Mouse (Mus musculus): ENCODE data around the gene Fgf18.

- TF ChIP-seq TAL1 (IDR thresholded peaks at IDR 0.05; ENCODE audit: low read length) (no peak), GATA1 (IDR thresholded peaks at IDR 0.05; ENCODE audit: low read length) (no peak)
Observed at GRCm38 (mm10) chr11:33154459-33154858, 7.3 kb upstream of the Fgf18 start.
